Mouse (Mus musculus) layer of hippocampus, postnatal 10 days (tissue): ENCODE measurements around the gene Cldn20. TPM values are rescaled to one million over a fixed set of nuclear protein-coding genes. Genes with fewer than 3 reads are reported as not detected.

Source experiments
- DNase-seq, 2 experiments: peaks; one replicate each; pipeline ENCODE4 v3.0.0; 2021; ENCODE audit warnings: low spot score in 2 of 2
- long read RNA-seq: library from polyadenylated mRNA; stranded (forward); transcript quantifications from one replicate; pipeline ENCODE4 v2.0.0, GENCODE M21; 2023
- total RNA-seq, 2 experiments: library from RNA; stranded (reverse); gene quantifications; 2 replicates each; pipeline ENCODE4 v1.2.3; 2021

Gene Cldn20
- under 1 TPM; 0.74 to 0.98 TPM for total RNA-seq
- long read RNA-seq: 0 reads

GRCm38 (mm10) chr17:3532254-3532653 is at the start of gene Cldn20:
TSS of gene Cldn20 (plus strand) at chr17:3532554.
- DNase-seq: no peak

GRCm38 (mm10) chr17:3483091-3483490 is 49.3 kb upstream of the Cldn20 start:
- no peak for DNase-seq

GRCm38 (mm10) chr17:3485851-3486250 is 46.5 kb upstream of the Cldn20 start:
- no peak for DNase-seq

- DNase-seq: no peak
Observed at GRCm38 (mm10) chr17:3487211-3487610, 45.1 kb upstream of the Cldn20 start.

GRCm38 (mm10) chr17:3487721-3488601 is 44.4 kb upstream of the Cldn20 start:
- no peak for DNase-seq

GRCm38 (mm10) chr17:3490216-3490895 is 42.0 kb upstream of the Cldn20 start:
- DNase-seq: no peak

- no peak for DNase-seq
Observed at GRCm38 (mm10) chr17:3491065-3491464, 41.3 kb upstream of the Cldn20 start.

- no peak for DNase-seq
Observed at GRCm38 (mm10) chr17:3491667-3492066, 40.7 kb upstream of the Cldn20 start.

- DNase-seq: no peak
Observed at GRCm38 (mm10) chr17:3495576-3495975, 36.8 kb upstream of the Cldn20 start.

- DNase-seq: no peak
Observed at GRCm38 (mm10) chr17:3496080-3496479, 36.3 kb upstream of the Cldn20 start.

GRCm38 (mm10) chr17:3498086-3498485 is 34.3 kb upstream of the Cldn20 start:
- DNase-seq: peak; percentile 63 to 65

- no peak for DNase-seq
Observed at GRCm38 (mm10) chr17:3498580-3498979, 33.8 kb upstream of the Cldn20 start.

GRCm38 (mm10) chr17:3499468-3499867 is 32.9 kb upstream of the Cldn20 start:
- no peak for DNase-seq

GRCm38 (mm10) chr17:3500076-3500475 is 32.3 kb upstream of the Cldn20 start:
- no peak for DNase-seq

GRCm38 (mm10) chr17:3500936-3501335 is 31.4 kb upstream of the Cldn20 start:
- no peak for DNase-seq

GRCm38 (mm10) chr17:3505711-3506110 is 26.6 kb upstream of the Cldn20 start:
- no peak for DNase-seq

- DNase-seq: no peak
Observed at GRCm38 (mm10) chr17:3506508-3506907, 25.8 kb upstream of the Cldn20 start.

- DNase-seq: peak; percentile 65 to 75
Observed at GRCm38 (mm10) chr17:3509841-3510240, 22.5 kb upstream of the Cldn20 start.

GRCm38 (mm10) chr17:3514316-3514715 is 18.0 kb upstream of the Cldn20 start:
- DNase-seq: no peak

GRCm38 (mm10) chr17:3515851-3516250 is 16.5 kb upstream of the Cldn20 start:
- no peak for DNase-seq

GRCm38 (mm10) chr17:3516406-3516805 is 15.9 kb upstream of the Cldn20 start:
- DNase-seq: no peak

- no peak for DNase-seq
Observed at GRCm38 (mm10) chr17:3520344-3520743, 12.0 kb upstream of the Cldn20 start.
